Mouse (Mus musculus) olfactory bulb, adult 2 months (tissue): ENCODE results near the gene App. TPM values are rescaled to one million over a fixed set of nuclear protein-coding genes. Genes with fewer than 3 reads are reported as not detected.

Experiments
- H3K27ac ChIP-seq: fragments of 200-500 bp; 2 replicates; pipeline ENCODE4 v1.5.1; 2012; ENCODE audit warnings: low read depth, low read length; ENCODE audit not compliant: insufficient read depth
- H3K4me1 ChIP-seq: fragments of 200-500 bp; 2 replicates; pipeline ENCODE4 v1.6.1; 2012; ENCODE audit warnings: low read length; ENCODE audit not compliant: control insufficient read depth, insufficient read depth
- H3K4me3 ChIP-seq: fragments of 200-500 bp; 2 replicates; pipeline ENCODE4 v1.5.1; 2012; ENCODE audit warnings: mild to moderate bottlenecking, low read depth, low read length, moderate library complexity; ENCODE audit not compliant: insufficient read depth
- CTCF ChIP-seq: fragments of 200-500 bp; IDR thresholded peaks from 2 replicates; pipeline ENCODE4 v1.5.1; 2012; ENCODE audit warnings: low read depth, mild to moderate bottlenecking, low read length, moderate library complexity; ENCODE audit not compliant: insufficient read depth
- POLR2A ChIP-seq: fragments of 200-500 bp; IDR thresholded peaks from 2 replicates; pipeline ENCODE4 v1.6.1; 2012; ENCODE audit warnings: mild to moderate bottlenecking, low read depth, low read length, moderate library complexity; ENCODE audit not compliant: insufficient read depth
- WGBS: fragments of 180-500 bp; shearing (Covaris S2); methylation state at CpG from one replicate; pipeline ENCODE4 v1.1.7; 2018; 5-methylcytosine and 5-hydroxymethylcytosine counted together
- polyA plus RNA-seq: library from polyadenylated mRNA; stranded (reverse); fragments of >200 nt; gene quantifications from 2 replicates; pipeline ENCODE4 v1.2.4, GENCODE M21; 2012; ENCODE audit warnings: low replicate concordance; ENCODE audit not compliant: missing spikeins, insufficient read depth, insufficient read length

App gene
- polyA plus RNA-seq, 1 experiment: 247 TPM

GRCm38 (mm10) chr16:84971535-84972330, 201.8 kb downstream of the App start:
- no peaks in the 10 kb centered on the region for H3K4me1 ChIP-seq
- no peak overlapping the region for H3K27ac ChIP-seq
- no peak overlapping the region for H3K4me3 ChIP-seq
- TF ChIP-seq POLR2A (no peak), CTCF (no peak)
- 68% methylated on average over 16 of the region's 16 CpGs for WGBS

DNA sequence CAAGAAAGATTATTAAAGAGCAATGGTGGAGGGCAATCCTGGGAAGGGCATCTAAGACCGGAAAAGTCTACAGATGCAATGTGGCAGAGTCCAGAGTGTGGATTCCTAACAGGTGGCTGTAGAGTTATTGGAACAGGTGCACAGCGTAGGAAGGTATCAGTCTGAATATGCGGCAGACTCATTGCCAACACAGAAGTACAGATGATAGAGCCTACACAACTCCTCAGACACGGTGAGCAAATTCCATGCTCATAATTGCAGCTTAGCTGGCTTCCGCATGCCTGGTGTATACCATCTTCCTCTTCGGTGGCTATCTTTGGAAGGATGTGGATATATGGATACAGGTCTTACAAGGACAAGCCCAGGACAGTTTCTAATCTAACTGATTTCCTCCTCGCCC, 204.5 kb downstream of the App start:
- no peak for TF ChIP-seq POLR2A
- TF ChIP-seq CTCF: no peak
- Histone ChIP-seq H3K4me3 (no peak overlapping the region), H3K4me1 (peaks cover 2% of the 10 kb centered on the region; the same call in 1 of the 2 replicates), H3K27ac (no peak overlapping the region)
- 93% methylated on average over 7 of the region's 7 CpGs for WGBS

GRCm38 (mm10) chr16:84966983-84967382, 206.6 kb downstream of the App start:
- 84% methylated on average over 4 of the region's 4 CpGs for WGBS
- H3K4me3 ChIP-seq: no peak overlapping the region
- no peak for TF ChIP-seq POLR2A
- TF ChIP-seq CTCF: no peak
- no peak overlapping the region for H3K27ac ChIP-seq
- H3K4me1 ChIP-seq: peaks cover 9% of the 10 kb centered on the region; the same call in 1 of the 2 replicates

DNA sequence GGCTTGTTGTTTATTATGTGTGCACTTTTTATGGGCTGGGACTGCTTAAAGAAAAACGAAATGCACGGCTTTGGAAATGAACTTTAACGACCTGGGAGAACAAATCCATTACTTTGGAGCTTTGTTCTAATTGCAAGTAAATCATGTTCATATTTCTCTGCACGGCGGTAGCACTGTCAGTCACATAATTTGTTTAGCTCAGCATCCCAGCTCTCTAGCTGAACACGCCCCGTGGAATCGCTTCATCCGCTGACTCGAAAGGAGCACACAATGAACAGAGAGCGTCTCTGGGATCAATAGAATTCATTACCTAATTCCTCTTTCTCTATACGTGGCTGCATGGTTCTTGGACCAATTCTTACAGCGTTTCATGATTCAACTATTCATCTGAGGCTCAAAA, 207.5 kb downstream of the App start:
- WGBS: 85% methylated on average over 13 of the region's 13 CpGs
- H3K27ac ChIP-seq: no peak overlapping the region
- no peak overlapping the region for H3K4me3 ChIP-seq
- peaks cover 9% of the 10 kb centered on the region; the same call in 1 of the 2 replicates for H3K4me1 ChIP-seq
- TF ChIP-seq CTCF (no peak), POLR2A (no peak)

DNA sequence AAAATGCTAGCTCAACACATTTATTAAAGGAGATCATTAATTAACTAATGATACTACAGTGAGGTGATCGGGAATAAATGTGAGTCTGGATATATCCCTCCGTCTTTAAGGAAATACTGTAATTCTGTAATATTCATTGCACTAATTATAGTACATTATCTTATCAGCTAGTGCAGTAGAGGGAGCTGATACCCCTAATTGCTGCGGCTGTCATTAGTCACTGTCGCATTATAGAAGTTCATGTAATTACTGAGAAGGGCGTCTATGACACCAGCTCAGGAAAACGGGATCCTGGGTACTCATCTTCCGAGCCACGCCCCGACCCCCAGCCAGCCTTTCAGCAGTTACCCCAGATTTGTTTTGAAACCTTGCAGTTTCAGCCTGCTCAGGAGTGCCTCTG, 209.6 kb downstream of the App start:
- no peak overlapping the region for H3K27ac ChIP-seq
- TF ChIP-seq CTCF: no peak
- TF ChIP-seq POLR2A: no peak

DNA sequence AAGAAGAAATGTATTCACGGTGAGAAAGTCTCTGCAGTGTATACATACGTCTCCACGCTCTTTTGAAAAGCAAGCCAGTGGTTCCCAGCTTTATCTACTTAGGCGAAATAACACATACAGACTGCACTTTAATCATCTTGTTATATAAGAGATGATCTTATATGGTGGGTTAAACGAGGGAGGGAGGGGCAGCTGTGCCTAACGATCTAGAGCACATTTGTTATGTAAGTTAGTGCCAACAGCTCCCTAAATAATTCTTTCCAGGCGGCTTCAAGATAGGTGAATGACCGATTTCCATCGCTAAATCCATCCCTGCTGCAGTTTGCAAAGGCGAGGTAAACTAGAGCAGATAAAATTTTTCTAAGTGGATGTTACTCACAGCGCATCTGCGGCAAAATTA, 210.0 kb downstream of the App start:
- TF ChIP-seq CTCF: no peak
- no peak for TF ChIP-seq POLR2A
- WGBS: 29% methylated on average over 12 of the region's 12 CpGs
- Histone ChIP-seq H3K4me1 (peaks cover 9% of the 10 kb centered on the region; the same call in 1 of the 2 replicates), H3K27ac (no peak overlapping the region), H3K4me3 (no peak overlapping the region)

More for the DNA sequence above, 209.6 kb downstream of the App start:
- WGBS: 25% methylated on average over 9 of the region's 9 CpGs
- Histone ChIP-seq H3K4me3 (no peak overlapping the region), H3K4me1 (peaks cover 9% of the 10 kb centered on the region; the same call in 1 of the 2 replicates)

DNA sequence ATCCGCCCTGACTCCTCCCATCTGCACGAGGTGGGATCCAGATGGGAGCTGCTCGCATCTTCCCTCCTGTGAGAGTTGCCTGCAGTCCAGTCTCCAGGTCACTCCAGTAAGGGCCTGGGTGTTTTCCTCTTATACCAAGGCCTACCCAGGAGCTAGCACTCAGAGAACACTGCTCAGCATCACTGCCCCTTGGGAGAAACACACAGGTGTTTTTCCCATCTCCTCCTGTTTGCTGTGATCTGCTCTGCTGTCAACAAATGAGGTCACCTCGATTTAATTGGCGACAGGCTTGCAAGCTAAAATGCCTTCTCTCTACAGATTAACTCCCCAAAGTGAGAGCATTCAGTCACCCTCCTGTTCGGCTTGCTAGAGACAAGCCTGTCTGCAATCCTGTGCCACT, 216.3 kb downstream of the App start:
- peaks cover 5% of the 10 kb centered on the region; the same call in 1 of the 2 replicates for H3K4me1 ChIP-seq
- H3K4me3 ChIP-seq: no peak overlapping the region
- WGBS: 77% methylated on average over 6 of the region's 6 CpGs
- no peak overlapping the region for H3K27ac ChIP-seq
- TF ChIP-seq CTCF (no peak), POLR2A (no peak)

GRCm38 (mm10) chr16:84956690-84957089, 216.9 kb downstream of the App start:
- no peak overlapping the region for H3K27ac ChIP-seq

DNA sequence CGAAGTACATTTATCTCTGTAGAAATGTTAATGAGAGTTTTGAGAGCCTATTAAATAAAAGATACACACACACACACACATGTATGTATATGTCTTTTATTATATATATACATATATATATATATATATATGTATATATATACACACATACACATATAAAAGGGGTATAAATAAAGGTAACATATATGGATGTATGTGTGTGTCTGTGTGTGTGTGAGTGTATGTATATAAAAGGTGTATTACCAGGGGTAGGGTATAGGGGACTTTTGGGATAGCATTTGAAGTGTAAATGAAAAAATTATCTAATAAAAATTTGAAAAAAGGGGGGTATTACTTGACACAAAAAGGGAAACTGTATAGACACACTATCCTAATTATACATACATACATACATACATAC, 217.7 kb downstream of the App start:
- WGBS: 31% methylated on average over 1 of the region's 1 CpGs
- no peak overlapping the region for H3K4me3 ChIP-seq
- H3K4me1 ChIP-seq: peaks cover 5% of the 10 kb centered on the region; the same call in 1 of the 2 replicates
- H3K27ac ChIP-seq: no peak overlapping the region
- TF ChIP-seq POLR2A (no peak), CTCF (no peak)

More at GRCm38 (mm10) chr16:84956690-84957089, 216.9 kb downstream of the App start:
- Histone ChIP-seq H3K4me3 (no peak overlapping the region), H3K4me1 (peaks cover 5% of the 10 kb centered on the region; the same call in 1 of the 2 replicates)
- whole genome bisulfite sequencing: 77% methylated on average over 2 of the region's 2 CpGs
- no peak for TF ChIP-seq CTCF
- no peak for TF ChIP-seq POLR2A
